Mouse (Mus musculus): Measurements from ENCODE around the gene Gprc5a. TPM values are rescaled to one million over a fixed set of nuclear protein-coding genes. Genes with fewer than 3 reads are reported as not detected.

The Gprc5a gene
- polyA plus RNA-seq, 1 experiment from 2014 or later = 0.80 TPM

DNA sequence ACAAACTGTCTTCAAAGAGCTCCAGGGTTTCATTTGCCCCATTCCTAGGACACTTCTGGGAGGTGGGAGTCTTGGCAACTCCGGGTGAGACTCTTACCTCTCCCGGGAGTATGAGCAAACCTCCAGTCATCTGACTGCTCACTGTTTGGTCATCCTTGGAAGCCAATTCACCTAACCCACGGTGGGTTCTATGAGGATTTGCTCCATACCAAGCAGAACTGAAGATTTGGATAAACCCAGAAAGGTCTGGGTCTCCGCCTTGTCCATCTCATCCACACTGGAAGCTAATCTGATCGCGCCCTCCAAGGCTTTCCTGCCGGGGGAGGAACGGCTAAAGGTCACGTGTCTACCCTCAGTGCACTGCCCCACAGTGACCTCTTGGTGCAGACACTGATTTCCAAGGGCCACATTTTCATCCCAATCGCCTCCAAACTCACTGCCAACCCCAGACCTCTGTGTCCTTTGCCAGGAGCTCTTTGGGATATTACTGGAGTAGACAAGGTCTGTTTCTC lies 18.6 kb downstream of the Gprc5a start:
- Histone ChIP-seq H3K27me3 (replicated peaks; ENCODE audit: control insufficient read depth, insufficient read depth, low read length) (no peaks in the 10 kb centered on the region), H3K9ac (ENCODE audit: low read depth, low read length) (no peak overlapping the region), H3K4me1 (replicated peaks; ENCODE audit: control insufficient read depth, insufficient read depth, low read length) (no peaks in the 10 kb centered on the region), H3K9me3 (ENCODE audit: control insufficient read depth, low read length) (no peaks in the 10 kb centered on the region), H3K4me2 (no peak overlapping the region), H3K36me3 (ENCODE audit: control insufficient read depth, insufficient read depth, low read length) (no peaks in the 10 kb centered on the region), H3K27ac (ENCODE audit: low read depth, low read length) (no peak overlapping the region), H3K4me3 (ENCODE audit: low read depth, low read length) (no peak overlapping the region)
- 61% methylated on average over 10 of the region's 10 CpGs for WGBS
- DNase-seq (ENCODE audit: low spot score) = no peak
- ATAC-seq (replicated peaks; ENCODE audit: low FRiP score) = no peak

- H3K36me3 ChIP-seq (ENCODE audit: control insufficient read depth, insufficient read depth, low read length) = no peaks in the 10 kb centered on the region
- DNase-seq (ENCODE audit: low spot score) = no peak
- 81% methylated on average over 1 of the region's 1 CpGs for WGBS
- H3K4me1 ChIP-seq (replicated peaks; ENCODE audit: control insufficient read depth, insufficient read depth, low read length) = no peaks in the 10 kb centered on the region
- H3K9me3 ChIP-seq (ENCODE audit: control insufficient read depth, low read length) = no peaks in the 10 kb centered on the region
- no peak overlapping the region for H3K4me2 ChIP-seq
- no peak overlapping the region for H3K4me3 ChIP-seq (ENCODE audit: low read depth, low read length)
- H3K27me3 ChIP-seq (replicated peaks; ENCODE audit: control insufficient read depth, insufficient read depth, low read length) = no peaks in the 10 kb centered on the region
- no peak overlapping the region for H3K9ac ChIP-seq (ENCODE audit: low read depth, low read length)
- no peak for ATAC-seq (replicated peaks; ENCODE audit: low FRiP score)
- no peak overlapping the region for H3K27ac ChIP-seq (ENCODE audit: low read depth, low read length)
These were observed 20.3 kb downstream of the Gprc5a start for GRCm38 (mm10) chr6:135085703-135086102.

- Histone ChIP-seq H3K4me2 (peak overlapping the region; percentile 16; the same call in 1 of the 2 replicates), H3K36me3 (ENCODE audit: control insufficient read depth, insufficient read depth, low read length) (no peaks in the 10 kb centered on the region), H3K9me3 (ENCODE audit: control insufficient read depth, low read length) (no peaks in the 10 kb centered on the region), H3K27ac (ENCODE audit: low read depth, low read length) (no peak overlapping the region), H3K4me1 (replicated peaks; ENCODE audit: control insufficient read depth, insufficient read depth, low read length) (no peaks in the 10 kb centered on the region), H3K9ac (ENCODE audit: low read depth, low read length) (no peak overlapping the region), H3K4me3 (ENCODE audit: low read depth, low read length) (no peak overlapping the region), H3K27me3 (replicated peaks; ENCODE audit: control insufficient read depth, insufficient read depth, low read length) (no peaks in the 10 kb centered on the region)
- ATAC-seq (replicated peaks; ENCODE audit: low FRiP score) (peak; percentile 61; the same call in 1 of the 2 replicates), DNase-seq (ENCODE audit: low spot score) (peak; percentile 76)
- 27% methylated on average over 19 of the region's 19 CpGs for WGBS
These were observed 22.4 kb downstream of the Gprc5a start for GRCm38 (mm10) chr6:135087721-135088451.

GRCm38 (mm10) chr6:135089786-135090185 lies 24.3 kb downstream of the Gprc5a start:
- Histone ChIP-seq H3K36me3 (ENCODE audit: control insufficient read depth, insufficient read depth, low read length) (no peaks in the 10 kb centered on the region), H3K4me3 (ENCODE audit: low read depth, low read length) (no peak overlapping the region), H3K27ac (ENCODE audit: low read depth, low read length) (no peak overlapping the region), H3K4me2 (no peak overlapping the region), H3K9ac (ENCODE audit: low read depth, low read length) (no peak overlapping the region), H3K9me3 (ENCODE audit: control insufficient read depth, low read length) (no peaks in the 10 kb centered on the region), H3K4me1 (replicated peaks; ENCODE audit: control insufficient read depth, insufficient read depth, low read length) (no peaks in the 10 kb centered on the region), H3K27me3 (replicated peaks; ENCODE audit: control insufficient read depth, insufficient read depth, low read length) (no peaks in the 10 kb centered on the region)
- ATAC-seq (replicated peaks; ENCODE audit: low FRiP score) (no peak), DNase-seq (ENCODE audit: low spot score) (no peak)
- WGBS = 28% methylated on average over 8 of the region's 8 CpGs

- Histone ChIP-seq H3K36me3 (ENCODE audit: control insufficient read depth, insufficient read depth, low read length) (no peaks in the 10 kb centered on the region), H3K4me3 (ENCODE audit: low read depth, low read length) (no peak overlapping the region), H3K9ac (ENCODE audit: low read depth, low read length) (no peak overlapping the region), H3K27me3 (replicated peaks; ENCODE audit: control insufficient read depth, insufficient read depth, low read length) (no peaks in the 10 kb centered on the region), H3K9me3 (ENCODE audit: control insufficient read depth, low read length) (no peaks in the 10 kb centered on the region), H3K4me1 (replicated peaks; ENCODE audit: control insufficient read depth, insufficient read depth, low read length) (no peaks in the 10 kb centered on the region), H3K4me2 (no peak overlapping the region), H3K27ac (ENCODE audit: low read depth, low read length) (no peak overlapping the region)
- DNase-seq (ENCODE audit: low spot score) (no peak), ATAC-seq (replicated peaks; ENCODE audit: low FRiP score) (no peak)
- WGBS = 75% methylated on average over 4 of the region's 4 CpGs
These were observed 25.2 kb downstream of the Gprc5a start for GRCm38 (mm10) chr6:135090661-135091060.

DNA sequence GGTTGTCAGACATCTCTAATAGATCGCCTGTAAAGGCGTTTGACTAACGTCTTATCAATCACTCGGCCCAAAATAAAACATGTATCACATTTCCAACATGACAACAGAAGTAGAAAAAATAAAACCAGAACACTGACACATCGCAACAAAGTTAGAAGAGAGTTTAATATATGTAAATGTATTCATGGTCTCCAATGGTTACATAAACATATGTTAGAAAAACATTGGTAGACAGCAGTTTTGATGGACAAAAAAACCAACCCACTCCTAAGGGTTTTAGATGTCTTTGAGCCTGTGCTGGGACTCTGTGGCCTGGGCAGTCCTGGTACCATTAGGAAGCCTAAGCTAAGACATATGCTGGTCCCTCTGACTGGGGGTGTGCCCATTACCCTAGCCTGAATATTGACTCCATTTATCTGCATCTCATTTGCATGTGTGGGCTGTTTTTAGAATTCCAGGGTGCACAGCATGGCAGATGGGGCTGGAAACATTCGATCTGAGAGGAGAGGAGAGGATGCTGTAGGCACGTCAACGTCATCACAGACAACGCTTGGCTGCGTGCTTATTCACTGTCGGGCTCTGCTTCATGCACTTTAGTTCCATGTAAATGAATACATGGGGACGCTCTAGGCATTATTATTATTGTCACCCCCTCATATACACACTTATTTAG lies 27.5 kb downstream of the Gprc5a start:
- H3K36me3 ChIP-seq (ENCODE audit: control insufficient read depth, insufficient read depth, low read length) = no peaks in the 10 kb centered on the region
- no peaks in the 10 kb centered on the region for H3K27me3 ChIP-seq (replicated peaks; ENCODE audit: control insufficient read depth, insufficient read depth, low read length)
- 82% methylated on average over 12 of the region's 12 CpGs for WGBS
- DNase-seq (ENCODE audit: low spot score) (no peak), ATAC-seq (replicated peaks; ENCODE audit: low FRiP score) (no peak)
- H3K9ac ChIP-seq (ENCODE audit: low read depth, low read length) = no peak overlapping the region
- H3K27ac ChIP-seq (ENCODE audit: low read depth, low read length) = no peak overlapping the region
- H3K4me1 ChIP-seq (replicated peaks; ENCODE audit: control insufficient read depth, insufficient read depth, low read length) = no peaks in the 10 kb centered on the region
- H3K9me3 ChIP-seq (ENCODE audit: control insufficient read depth, low read length) = no peaks in the 10 kb centered on the region
- H3K4me2 ChIP-seq = no peak overlapping the region
- H3K4me3 ChIP-seq (ENCODE audit: low read depth, low read length) = no peak overlapping the region

DNA sequence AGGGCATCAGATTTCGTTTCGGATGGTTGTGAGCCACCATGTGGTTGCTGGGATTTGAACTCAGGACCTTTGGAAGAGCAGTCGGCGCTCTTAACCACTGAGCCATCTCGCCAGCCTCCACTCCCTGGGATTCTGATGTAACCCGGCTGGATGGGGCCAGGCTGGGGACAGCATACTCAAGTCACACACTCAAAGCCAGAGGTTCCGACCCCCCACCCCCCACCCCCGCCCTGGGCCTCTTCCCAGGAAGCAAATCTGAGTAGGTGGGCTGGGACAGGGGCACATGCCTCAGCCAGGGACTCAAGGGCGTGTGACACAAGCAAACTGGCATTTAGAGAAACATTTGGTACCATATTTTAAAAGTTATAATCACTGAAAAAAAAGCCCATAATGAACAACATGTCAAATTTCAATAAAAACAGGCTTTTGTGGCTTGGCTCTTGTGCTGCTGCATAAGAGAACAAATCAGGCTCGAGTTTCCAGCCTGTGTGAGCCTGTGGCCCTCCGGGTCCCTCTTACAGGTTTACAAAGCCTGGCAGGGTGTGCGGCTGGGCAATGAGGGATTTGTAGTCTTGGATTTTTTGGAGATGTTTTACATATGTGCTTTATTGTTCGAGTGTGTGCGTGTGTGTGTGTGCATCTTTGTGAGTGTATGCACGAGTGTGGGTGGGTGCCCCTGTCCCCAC lies 35.5 kb downstream of the Gprc5a start:
- Histone ChIP-seq H3K27ac (ENCODE audit: low read depth, low read length) (no peak overlapping the region), H3K36me3 (ENCODE audit: control insufficient read depth, insufficient read depth, low read length) (no peaks in the 10 kb centered on the region), H3K27me3 (replicated peaks; ENCODE audit: control insufficient read depth, insufficient read depth, low read length) (0 out of 2 replicates have a peak, but pooled peaks cover 3% of the 10 kb centered on the region), H3K4me3 (ENCODE audit: low read depth, low read length) (no peak overlapping the region), H3K4me2 (no peak overlapping the region), H3K9me3 (ENCODE audit: control insufficient read depth, low read length) (no peaks in the 10 kb centered on the region), H3K4me1 (replicated peaks; ENCODE audit: control insufficient read depth, insufficient read depth, low read length) (no peaks in the 10 kb centered on the region), H3K9ac (ENCODE audit: low read depth, low read length) (no peak overlapping the region)
- ATAC-seq (replicated peaks; ENCODE audit: low FRiP score) (no peak), DNase-seq (ENCODE audit: low spot score) (no peak)
- 75% methylated on average over 15 of the region's 15 CpGs for WGBS

DNA sequence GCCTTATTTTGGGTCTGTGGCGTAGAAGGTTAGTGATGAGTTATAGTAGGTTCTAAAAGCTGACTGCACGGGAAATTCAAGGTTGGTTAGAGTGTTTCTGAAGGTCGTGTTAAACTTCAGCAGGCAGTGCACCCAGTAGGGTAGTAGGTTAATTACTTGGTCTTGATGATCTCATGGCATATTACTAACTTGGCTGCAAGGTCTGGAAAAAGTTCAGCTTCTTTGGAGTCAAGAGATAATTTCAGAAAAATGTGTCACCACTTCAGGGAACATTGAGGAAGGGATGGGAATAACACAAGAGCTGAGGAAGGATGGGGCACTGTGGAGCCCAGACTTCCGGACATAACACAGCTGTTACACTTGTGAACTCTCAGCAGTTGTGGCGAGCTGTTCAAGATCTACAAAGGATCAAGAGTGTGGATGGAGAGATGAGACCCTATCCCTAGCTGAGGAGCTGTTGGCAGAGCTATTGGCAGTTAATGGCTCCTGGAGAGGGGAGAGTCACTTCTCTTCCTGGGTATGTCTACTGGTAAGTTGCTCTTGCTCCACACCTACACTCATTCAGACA lies 37.4 kb downstream of the Gprc5a start:
- Histone ChIP-seq H3K4me2 (no peak overlapping the region), H3K4me1 (replicated peaks; ENCODE audit: control insufficient read depth, insufficient read depth, low read length) (no peaks in the 10 kb centered on the region), H3K9me3 (ENCODE audit: control insufficient read depth, low read length) (no peaks in the 10 kb centered on the region), H3K27me3 (replicated peaks; ENCODE audit: control insufficient read depth, insufficient read depth, low read length) (0 out of 2 replicates have a peak, but pooled peaks cover 3% of the 10 kb centered on the region), H3K9ac (ENCODE audit: low read depth, low read length) (no peak overlapping the region), H3K36me3 (ENCODE audit: control insufficient read depth, insufficient read depth, low read length) (no peaks in the 10 kb centered on the region), H3K27ac (ENCODE audit: low read depth, low read length) (no peak overlapping the region), H3K4me3 (ENCODE audit: low read depth, low read length) (no peak overlapping the region)
- DNase-seq (ENCODE audit: low spot score) (no peak), ATAC-seq (replicated peaks; ENCODE audit: low FRiP score) (no peak)
- WGBS = 70% methylated on average over 5 of the region's 5 CpGs
